Mouse (Mus musculus): ENCODE results near the gene Tll2.

- no peak for TF ChIP-seq CTCF (IDR thresholded peaks at IDR 0.05; ENCODE audit: extremely low read depth, insufficient read length, insufficient replicate concordance, low read depth, low read length)
- TF ChIP-seq POLR2A (IDR thresholded peaks at IDR 0.05; ENCODE audit: low read depth, low read length), result no peak
These were observed 42.1 kb downstream of the Tll2 start for GRCm38 (mm10) chr19:41164447-41165095.

Measured in small intestine, adult 2 months (tissue).